Mouse (Mus musculus) stomach, embryonic 15.5 days (tissue): ENCODE data around the gene Slc25a43. TPM values are rescaled to one million over a fixed set of nuclear protein-coding genes. Genes with fewer than 3 reads are reported as not detected.
A peak's percentile ranks its signal among the peaks of the same experiment; 100 is the strongest.

Source experiments
- ATAC-seq: fragments of 200-750 bp; cut with Nextera tagmentation; 2 replicates; pipeline ENCODE4 v1.8.0; 2017; ENCODE audit warnings: low read depth, moderate number of reproducible peaks, moderate TSS enrichment; ENCODE audit not compliant: insufficient read depth, low FRiP score
- H3K27ac ChIP-seq: fragments of 300-500 bp; sonication (generic); 2 replicates; pipeline ENCODE4 v1.5.1; 2015; ENCODE audit warnings: mild to moderate bottlenecking, inconsistent platforms
- H3K27me3 ChIP-seq: fragments of 300-500 bp; sonication (generic); replicated peaks from 2 replicates; pipeline ENCODE4 v1.6.1; 2015; ENCODE audit warnings: inconsistent platforms
- H3K36me3 ChIP-seq: fragments of 300-500 bp; sonication (generic); 2 replicates; pipeline ENCODE4 v1.6.1; 2015; ENCODE audit warnings: inconsistent platforms
- H3K4me1 ChIP-seq: fragments of 300-500 bp; sonication (generic); 2 replicates; pipeline ENCODE4 v1.6.1; 2015; ENCODE audit warnings: inconsistent platforms
- H3K4me2 ChIP-seq: fragments of 300-500 bp; sonication (generic); 2 replicates; pipeline ENCODE4 v1.6.1; 2015; ENCODE audit warnings: mild to moderate bottlenecking, inconsistent platforms
- H3K4me3 ChIP-seq: fragments of 300-500 bp; sonication (generic); replicated peaks from 2 replicates; pipeline ENCODE4 v1.5.1; 2015; ENCODE audit warnings: inconsistent platforms
- H3K9ac ChIP-seq: fragments of 300-500 bp; sonication (generic); 2 replicates; pipeline ENCODE4 v1.6.1; 2015; ENCODE audit warnings: inconsistent platforms
- H3K9me3 ChIP-seq: fragments of 300-500 bp; sonication (generic); 2 replicates; pipeline ENCODE4 v1.6.1; 2016; ENCODE audit warnings: inconsistent platforms
- WGBS: fragments of 180-500 bp; shearing (Covaris S2); methylation state at CpG from one replicate; pipeline ENCODE4 v1.1.7; 2015; 5-methylcytosine and 5-hydroxymethylcytosine counted together
- polyA plus RNA-seq: library from polyadenylated mRNA; unstranded; fragments of >200 nt; fragmentation: Nextera tagmentation; extraction: Ambion mirVana; gene quantifications from 2 replicates; pipeline ENCODE4 v1.2.1, GENCODE M21; 2015

The Slc25a43 gene
- polyA plus RNA-seq = 1.9 and 2.1 TPM in 2 replicates

DNA sequence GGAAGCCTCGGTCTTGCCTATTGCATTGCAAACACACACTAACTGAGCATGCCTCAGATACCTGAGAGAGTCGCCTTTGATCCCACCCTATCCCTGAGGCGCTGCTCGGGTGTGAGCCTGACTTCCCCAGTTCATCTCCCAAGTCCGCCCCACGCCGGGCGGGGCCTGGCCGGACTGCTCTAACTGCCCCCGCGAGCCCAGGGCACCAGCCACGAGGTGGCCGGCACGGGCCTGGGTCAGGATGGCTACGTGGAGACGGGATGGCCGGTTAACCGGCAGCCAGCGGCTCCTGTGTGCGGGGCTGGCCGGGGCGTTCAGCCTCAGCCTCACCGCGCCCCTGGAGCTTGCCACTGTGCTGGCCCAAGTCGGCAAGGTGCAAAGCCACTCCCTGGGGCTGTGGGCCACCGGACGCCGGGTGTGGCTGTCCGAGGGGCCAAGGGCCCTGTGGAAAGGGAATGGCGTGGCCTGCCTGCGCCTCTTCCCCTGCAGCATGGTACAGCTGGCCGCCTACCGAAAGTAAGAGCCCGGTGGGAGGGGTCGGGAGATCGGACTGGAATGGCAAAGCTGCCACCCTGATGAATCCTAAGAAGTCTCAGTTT is at the start of gene Slc25a43:
Gene Slc25a43, plus strand, starts transcription at position 157 of the 599 bp plus-strand sequence.
- Histone ChIP-seq H3K9me3 (no peaks in the 10 kb centered on the region), H3K27me3 (no peaks in the 10 kb centered on the region), H3K27ac (no peak within 1 kb of the TSS), H3K4me1 (no peaks in the 10 kb centered on the region), H3K4me2 (peak within 1 kb of the TSS; percentile 73), H3K36me3 (no peaks in the 10 kb centered on the region), H3K9ac (peak within 1 kb of the TSS; percentile 37; the same call in 1 of the 2 replicates), H3K4me3 (peak within 1 kb of the TSS; percentile 41)
- ATAC-seq = peak; percentile 39; the same call in 1 of the 2 replicates
- WGBS = 19% methylated on average over 36 of the region's 36 CpGs

DNA sequence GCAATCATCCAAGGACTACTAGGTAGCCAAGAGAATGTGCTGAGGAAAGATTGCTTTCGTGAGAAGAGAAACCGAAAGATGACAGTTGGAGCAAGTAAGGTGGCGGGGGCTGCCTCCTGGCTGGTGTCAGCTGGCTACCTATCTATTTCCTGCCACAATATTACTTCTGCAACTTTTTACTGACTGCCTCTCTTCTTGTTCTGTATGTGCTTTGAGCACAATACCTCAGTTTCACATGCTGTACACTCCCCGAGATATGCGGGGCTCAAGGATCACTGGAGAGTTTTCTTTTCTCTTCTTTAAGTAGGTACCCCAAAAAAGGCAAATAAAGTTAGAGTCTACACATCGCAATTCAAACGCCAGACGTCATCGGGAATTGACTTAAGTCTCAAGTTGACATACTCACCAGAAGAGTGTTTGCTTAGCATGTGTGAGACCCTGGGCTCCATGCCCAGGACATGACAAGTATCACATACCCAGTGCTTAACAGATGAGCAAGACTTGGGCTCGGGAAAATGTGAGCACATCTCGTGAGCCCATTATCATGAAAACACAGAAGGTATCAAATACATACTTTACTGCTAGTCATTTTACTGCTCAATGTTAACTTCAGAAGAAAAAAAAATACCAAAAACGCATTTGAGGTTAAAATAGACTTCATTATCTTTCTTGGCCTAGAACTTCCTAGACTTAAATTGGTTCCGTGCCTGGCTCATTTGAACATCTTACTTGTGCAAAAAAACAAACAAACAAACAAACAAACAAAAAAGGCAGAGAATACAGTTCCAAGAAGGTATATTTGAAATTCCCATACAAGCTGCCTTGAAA is 3.1 kb upstream of the Slc25a43 start:
- no peak overlapping the region for H3K9ac ChIP-seq
- no peaks in the 10 kb centered on the region for H3K36me3 ChIP-seq
- no peaks in the 10 kb centered on the region for H3K27me3 ChIP-seq
- no peak for ATAC-seq
- no peak overlapping the region for H3K4me3 ChIP-seq
- H3K4me2 ChIP-seq = no peak overlapping the region
- no peak overlapping the region for H3K27ac ChIP-seq
- WGBS = 75% methylated on average over 13 of the region's 13 CpGs
- no peaks in the 10 kb centered on the region for H3K4me1 ChIP-seq
- H3K9me3 ChIP-seq = no peaks in the 10 kb centered on the region

DNA sequence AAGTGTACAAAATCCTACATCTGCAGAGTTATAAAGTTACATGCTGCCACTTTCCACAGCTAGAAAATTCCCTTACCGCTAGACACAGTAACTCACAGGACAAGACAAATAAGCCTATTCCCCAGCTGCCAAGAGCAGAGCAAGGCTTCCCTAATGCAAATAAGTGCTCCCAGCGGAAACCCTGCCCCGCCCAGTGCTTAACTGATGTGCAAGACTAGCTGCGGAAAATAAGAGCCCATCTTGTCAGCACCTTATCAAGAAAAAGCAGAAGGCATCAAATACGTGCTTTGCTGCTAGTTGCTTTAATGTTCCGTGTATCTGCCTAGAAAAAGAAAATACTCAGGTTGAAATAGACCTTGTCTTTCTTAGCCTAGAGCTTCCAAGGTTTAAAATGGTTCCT is 2.2 kb upstream of the Slc25a43 start:
- WGBS = 33% methylated on average over 6 of the region's 6 CpGs
- Histone ChIP-seq H3K27me3 (no peaks in the 10 kb centered on the region), H3K4me2 (no peak overlapping the region), H3K36me3 (no peaks in the 10 kb centered on the region), H3K4me3 (no peak overlapping the region), H3K4me1 (no peaks in the 10 kb centered on the region), H3K9me3 (no peaks in the 10 kb centered on the region), H3K27ac (no peak overlapping the region), H3K9ac (no peak overlapping the region)
- ATAC-seq = no peak

DNA sequence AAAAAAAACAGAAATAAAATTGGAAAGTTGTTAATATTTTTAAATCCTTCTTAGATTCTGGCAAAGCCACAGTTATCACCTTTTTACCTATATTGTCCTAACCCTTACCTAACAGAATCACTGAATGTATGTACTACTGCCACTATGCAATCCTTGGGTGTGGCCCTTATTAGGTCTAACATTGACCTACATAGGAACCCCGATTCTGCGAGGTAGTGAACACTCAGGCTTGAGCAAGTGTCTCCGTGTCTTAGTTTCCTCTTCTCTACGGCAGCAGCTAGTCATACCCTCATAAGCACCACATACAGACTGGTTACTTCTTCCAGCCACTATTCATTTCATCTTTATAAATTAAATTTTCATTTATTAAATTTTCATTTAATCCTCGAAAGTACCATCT is 715 bp upstream of the Slc25a43 start:
- ATAC-seq = no peak
- Histone ChIP-seq H3K9ac (no peak overlapping the region), H3K4me3 (no peak overlapping the region), H3K4me2 (no peak overlapping the region), H3K4me1 (no peaks in the 10 kb centered on the region), H3K36me3 (no peaks in the 10 kb centered on the region), H3K27ac (no peak overlapping the region), H3K27me3 (no peaks in the 10 kb centered on the region), H3K9me3 (no peaks in the 10 kb centered on the region)
- 88% methylated on average over 5 of the region's 5 CpGs for WGBS

DNA sequence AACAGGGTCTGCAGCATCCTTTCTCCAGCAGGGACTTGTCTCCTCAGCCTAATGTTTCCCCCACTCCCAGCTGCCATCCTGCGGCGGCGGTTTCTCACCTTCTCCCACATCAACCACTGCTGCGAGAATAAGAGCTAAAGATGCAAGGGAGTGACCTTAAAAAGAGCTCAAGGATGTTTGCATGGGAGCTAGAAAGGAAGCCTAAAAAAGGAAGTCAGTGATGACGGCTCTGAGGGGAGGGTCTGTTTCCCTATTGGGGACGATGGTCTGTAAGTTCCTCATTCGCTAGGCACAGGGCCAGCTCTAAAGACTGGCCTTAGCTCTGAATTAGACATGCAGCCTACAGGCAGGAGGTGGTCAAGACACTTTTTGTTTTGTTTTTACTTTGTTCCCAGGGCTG is 1.3 kb downstream of the Slc25a43 start:
- ATAC-seq = no peak
- H3K27me3 ChIP-seq = no peaks in the 10 kb centered on the region
- no peaks in the 10 kb centered on the region for H3K9me3 ChIP-seq
- no peak overlapping the region for H3K9ac ChIP-seq
- WGBS = 54% methylated on average over 7 of the region's 7 CpGs
- H3K4me3 ChIP-seq = no peak overlapping the region
- H3K27ac ChIP-seq = no peak overlapping the region
- no peaks in the 10 kb centered on the region for H3K4me1 ChIP-seq
- H3K4me2 ChIP-seq = no peak overlapping the region
- no peaks in the 10 kb centered on the region for H3K36me3 ChIP-seq

DNA sequence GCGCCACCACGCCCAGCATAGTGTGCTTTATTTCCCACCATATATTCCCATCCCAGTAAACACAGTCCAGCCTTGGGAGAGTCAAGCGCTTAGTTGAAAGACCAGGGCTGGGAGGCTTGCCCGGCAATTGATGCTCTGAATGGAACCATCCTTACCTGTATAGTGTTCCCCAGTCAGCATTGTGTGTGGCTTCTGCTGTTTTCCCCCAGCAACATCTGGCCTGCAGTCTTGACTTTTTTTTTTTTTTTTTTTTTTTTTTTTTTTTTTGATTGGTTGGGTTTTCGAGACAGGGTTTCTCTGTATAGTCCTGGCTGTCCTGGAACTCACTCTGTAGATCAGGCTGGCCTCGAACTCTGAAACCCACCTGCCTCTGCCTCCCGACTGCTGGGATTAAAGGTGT is 1.9 kb downstream of the Slc25a43 start:
- Histone ChIP-seq H3K9ac (no peak overlapping the region), H3K27ac (no peak overlapping the region), H3K9me3 (no peaks in the 10 kb centered on the region), H3K4me1 (no peaks in the 10 kb centered on the region), H3K4me3 (no peak overlapping the region), H3K27me3 (no peaks in the 10 kb centered on the region), H3K36me3 (no peaks in the 10 kb centered on the region), H3K4me2 (no peak overlapping the region)
- WGBS = 89% methylated on average over 7 of the region's 7 CpGs
- no peak for ATAC-seq

DNA sequence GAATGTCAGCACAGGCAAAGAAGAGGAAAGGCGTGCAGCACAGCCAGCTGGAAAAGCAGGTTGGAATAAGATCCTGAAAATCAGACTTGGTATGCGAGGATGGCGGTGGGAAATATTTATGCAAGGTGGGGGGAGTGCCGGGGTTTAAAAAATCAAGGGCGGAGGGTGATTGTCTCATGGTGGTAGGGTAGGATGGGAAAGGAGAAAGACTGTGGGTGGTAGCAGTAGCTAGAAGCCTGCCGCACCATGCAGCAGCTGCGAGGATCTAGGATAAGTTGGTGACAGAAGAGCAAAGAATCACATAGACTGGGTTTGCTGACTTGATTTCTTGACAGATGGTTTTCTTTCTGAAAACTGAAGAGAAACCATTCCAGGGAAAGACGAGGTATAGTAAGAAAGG is 3.3 kb downstream of the Slc25a43 start:
- Histone ChIP-seq H3K36me3 (no peaks in the 10 kb centered on the region), H3K27me3 (no peaks in the 10 kb centered on the region), H3K9ac (no peak overlapping the region), H3K27ac (no peak overlapping the region), H3K9me3 (no peaks in the 10 kb centered on the region), H3K4me2 (no peak overlapping the region), H3K4me3 (no peak overlapping the region), H3K4me1 (no peaks in the 10 kb centered on the region)
- 77% methylated on average over 8 of the region's 8 CpGs for WGBS
- no peak for ATAC-seq

DNA sequence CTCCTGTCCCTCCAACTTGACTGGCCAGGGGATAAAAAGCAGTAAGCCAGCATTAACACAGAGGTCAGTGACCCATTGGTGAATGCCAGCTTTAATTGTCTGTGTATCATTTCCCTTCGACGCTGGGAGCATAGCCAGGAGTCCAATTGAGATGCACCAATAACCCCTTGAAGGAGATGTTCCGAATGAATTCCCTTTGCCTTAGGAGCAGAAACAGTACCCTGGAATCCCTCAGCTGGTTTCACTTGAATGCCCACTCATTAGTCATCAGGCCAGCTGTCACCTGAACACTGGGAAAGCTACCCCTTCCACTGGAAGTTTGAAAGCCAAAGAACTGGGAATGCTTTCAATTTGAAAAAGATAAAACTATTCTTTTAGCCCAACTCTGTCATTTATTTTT is 5.1 kb downstream of the Slc25a43 start:
- ATAC-seq = no peak
- Histone ChIP-seq H3K4me3 (no peak overlapping the region), H3K4me1 (no peaks in the 10 kb centered on the region), H3K27me3 (no peaks in the 10 kb centered on the region), H3K9me3 (no peaks in the 10 kb centered on the region), H3K27ac (no peak overlapping the region), H3K36me3 (no peaks in the 10 kb centered on the region), H3K9ac (no peak overlapping the region), H3K4me2 (no peak overlapping the region)
- 65% methylated on average over 3 of the region's 3 CpGs for WGBS

DNA sequence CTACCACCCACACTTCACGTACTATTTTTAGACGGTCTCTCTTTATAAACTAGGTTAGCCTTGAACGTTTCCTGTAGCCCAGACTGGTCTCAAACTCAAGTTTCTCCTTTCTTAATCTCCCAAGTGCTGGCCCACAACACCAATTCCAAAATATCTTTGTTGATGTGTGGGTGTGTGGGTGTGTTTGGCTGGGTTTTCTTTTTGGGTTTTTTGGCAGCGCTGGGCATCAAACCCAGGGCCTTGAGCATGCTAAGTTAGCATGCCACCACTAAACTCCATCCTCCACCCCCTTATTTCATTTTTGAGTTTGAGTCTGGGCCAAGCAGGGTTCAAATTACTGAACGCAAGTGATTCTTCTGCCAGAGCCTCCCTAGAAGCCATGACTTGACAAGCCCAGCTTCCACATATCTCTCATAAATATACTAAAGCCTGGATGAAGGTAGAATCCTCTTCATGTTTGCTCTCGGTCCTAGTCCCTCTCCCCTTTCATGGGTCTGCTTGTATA is 5.9 kb downstream of the Slc25a43 start:
- WGBS = 61% methylated on average over 6 of the region's 6 CpGs
- Histone ChIP-seq H3K27me3 (no peaks in the 10 kb centered on the region), H3K4me2 (no peak overlapping the region), H3K9ac (no peak overlapping the region), H3K36me3 (no peaks in the 10 kb centered on the region), H3K4me1 (no peaks in the 10 kb centered on the region), H3K4me3 (no peak overlapping the region), H3K9me3 (no peaks in the 10 kb centered on the region), H3K27ac (no peak overlapping the region)
- no peak for ATAC-seq

DNA sequence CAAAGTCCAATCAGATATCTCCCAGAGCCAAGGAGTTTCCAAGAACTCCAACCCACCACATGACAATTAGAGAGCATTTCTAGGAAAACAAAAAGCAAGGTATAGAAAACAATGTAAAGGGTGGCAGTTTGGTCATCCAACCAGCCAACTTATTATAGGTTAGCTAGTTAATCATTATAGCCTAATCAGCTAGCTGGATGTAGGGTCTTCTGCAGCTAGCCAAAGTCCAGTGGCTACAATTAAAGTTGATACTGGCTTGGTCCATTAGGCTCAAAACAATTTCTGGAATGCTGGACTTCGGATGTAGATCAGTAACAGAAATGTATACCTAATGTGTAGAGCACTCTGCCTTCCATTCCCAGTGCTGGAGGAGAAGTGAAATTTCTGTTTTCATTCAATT is 7.1 kb downstream of the Slc25a43 start:
- no peak for ATAC-seq
- Histone ChIP-seq H3K27me3 (no peaks in the 10 kb centered on the region), H3K4me2 (no peak overlapping the region), H3K9ac (no peak overlapping the region), H3K4me3 (no peak overlapping the region), H3K27ac (no peak overlapping the region), H3K9me3 (no peaks in the 10 kb centered on the region), H3K4me1 (no peaks in the 10 kb centered on the region), H3K36me3 (no peaks in the 10 kb centered on the region)
- 47% methylated on average over 1 of the region's 1 CpGs for WGBS

DNA sequence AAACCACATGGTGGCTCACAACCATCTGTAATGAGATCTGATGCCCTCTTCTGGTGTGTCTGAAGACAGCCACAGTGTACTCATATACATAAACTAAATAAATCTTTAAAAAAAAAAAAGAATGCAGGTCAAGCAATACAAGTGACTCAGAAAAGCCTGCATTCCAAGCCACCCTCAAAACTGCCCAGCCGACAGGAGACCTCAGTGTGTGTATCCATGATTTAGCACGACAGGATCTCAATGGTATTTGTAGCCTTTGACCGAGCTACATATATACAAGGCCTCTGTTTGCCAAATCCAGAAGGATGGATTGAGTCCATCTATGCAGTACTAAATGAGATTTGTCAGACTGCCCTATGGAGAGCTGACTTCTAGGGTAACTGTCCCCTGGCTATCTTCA is 9.1 kb downstream of the Slc25a43 start:
- Histone ChIP-seq H3K9me3 (no peaks in the 10 kb centered on the region), H3K27ac (no peak overlapping the region), H3K9ac (no peak overlapping the region), H3K27me3 (no peaks in the 10 kb centered on the region), H3K4me3 (no peak overlapping the region), H3K36me3 (no peaks in the 10 kb centered on the region), H3K4me2 (no peak overlapping the region), H3K4me1 (no peaks in the 10 kb centered on the region)
- ATAC-seq = no peak
- WGBS = 90% methylated on average over 3 of the region's 3 CpGs

DNA sequence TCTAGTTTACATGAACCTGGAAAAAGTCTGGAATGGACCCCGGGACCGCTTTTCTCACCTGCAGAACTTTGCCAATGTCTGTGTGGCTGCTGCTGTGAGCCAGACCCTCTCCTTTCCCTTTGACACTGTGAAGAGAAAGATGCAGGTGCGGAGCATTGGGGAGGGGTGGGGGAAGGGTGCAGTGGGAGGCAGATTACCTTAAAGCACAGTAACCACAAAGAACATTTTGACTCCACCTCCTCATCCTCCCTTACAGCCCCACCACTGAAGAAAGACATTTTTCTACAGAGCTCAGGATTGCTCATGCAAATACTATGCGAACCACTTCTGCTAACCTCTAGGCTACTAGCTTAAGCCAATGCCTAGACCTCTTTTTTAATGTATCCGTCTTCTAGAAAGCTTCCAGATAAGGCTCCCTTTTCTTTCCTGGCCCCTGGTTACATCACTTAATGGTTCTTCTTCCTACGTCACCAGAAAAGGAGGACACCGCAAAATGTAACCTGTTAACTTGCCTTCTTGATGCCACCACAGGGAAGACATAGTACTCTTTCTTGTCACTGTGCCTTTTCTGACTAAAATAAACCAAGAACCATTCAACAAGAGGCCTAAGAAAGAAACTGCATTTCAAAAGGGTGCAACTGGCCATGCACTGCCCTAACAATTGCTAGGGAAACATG is 14.5 kb downstream of the Slc25a43 start:
- 74% methylated on average over 7 of the region's 7 CpGs for WGBS
- Histone ChIP-seq H3K4me3 (no peak overlapping the region), H3K9me3 (no peaks in the 10 kb centered on the region), H3K27me3 (no peaks in the 10 kb centered on the region), H3K27ac (no peak overlapping the region), H3K9ac (no peak overlapping the region), H3K4me1 (no peaks in the 10 kb centered on the region), H3K4me2 (no peak overlapping the region), H3K36me3 (no peaks in the 10 kb centered on the region)
- ATAC-seq = no peak
